Mouse (Mus musculus): ENCODE data around the gene Ctnna3. TPM values are rescaled to one million over a fixed set of nuclear protein-coding genes. Genes with fewer than 3 reads are reported as not detected.

Ctnna3 gene
- total and polyA plus RNA-seq, 3 experiments: not detected

- Histone ChIP-seq H3K27ac (ENCODE audit: control insufficient read depth, low read depth, low read length) (no peak overlapping the region), H3K9me3 (replicated peaks; ENCODE audit: insufficient read depth, low read length) (no peaks in the 10 kb centered on the region), H3K9ac (ENCODE audit: control insufficient read depth, low read depth, low read length, poor library complexity, severe bottlenecking) (no peak overlapping the region), H3K4me1 (ENCODE audit: control insufficient read depth in 1 of 2, insufficient read depth in 2 of 2, low read length in 2 of 2) (no peaks in the 10 kb centered on the region), H3K27me3 (ENCODE audit: control insufficient read depth in 1 of 2, insufficient read depth in 2 of 2, low read length in 2 of 2) (no peaks in the 10 kb centered on the region), H3K79me2 (ENCODE audit: control insufficient read depth, insufficient read depth, low read length, poor library complexity) (no peaks in the 10 kb centered on the region), H3K4me3 (ENCODE audit: control insufficient read depth in 1 of 2, insufficient read depth in 1 of 2, low read depth in 2 of 2, low read length in 2 of 2) (no peak overlapping the region), H3K36me3 (ENCODE audit: control insufficient read depth in 1 of 2, insufficient read depth in 2 of 2, low read length in 2 of 2) (no peaks in the 10 kb centered on the region)
- DNase-seq (ENCODE audit: low read depth, low spot score): no peak
- TF ChIP-seq GABPA (IDR thresholded peaks at IDR 0.05; ENCODE audit: low read depth, low read length): no peak
- no peak for TF ChIP-seq BHLHE40 (IDR thresholded peaks at IDR 0.05; ENCODE audit: borderline replicate concordance, low read depth, low read length)
Observed at GRCm38 (mm10) chr10:64041218-64041617, 611.3 kb downstream of the Ctnna3 start.

- Histone ChIP-seq H3K4me3 (ENCODE audit: control insufficient read depth in 1 of 2, insufficient read depth in 1 of 2, low read depth in 2 of 2, low read length in 2 of 2) (no peak overlapping the region), H3K27ac (ENCODE audit: control insufficient read depth, low read depth, low read length) (no peak overlapping the region), H3K9me3 (replicated peaks; ENCODE audit: insufficient read depth, low read length) (no peaks in the 10 kb centered on the region), H3K9ac (ENCODE audit: control insufficient read depth, low read depth, low read length, poor library complexity, severe bottlenecking) (no peak overlapping the region), H3K36me3 (ENCODE audit: control insufficient read depth in 1 of 2, insufficient read depth in 2 of 2, low read length in 2 of 2) (no peaks in the 10 kb centered on the region), H3K27me3 (ENCODE audit: control insufficient read depth in 1 of 2, insufficient read depth in 2 of 2, low read length in 2 of 2) (no peaks in the 10 kb centered on the region), H3K79me2 (ENCODE audit: control insufficient read depth, insufficient read depth, low read length, poor library complexity) (no peaks in the 10 kb centered on the region), H3K4me1 (ENCODE audit: control insufficient read depth in 1 of 2, insufficient read depth in 2 of 2, low read length in 2 of 2) (no peaks in the 10 kb centered on the region)
- no peak for DNase-seq (ENCODE audit: low read depth, low spot score)
- no peak for TF ChIP-seq E2F4 (IDR thresholded peaks at IDR 0.05; ENCODE audit: borderline replicate concordance, low read depth, low read length)
- TF ChIP-seq POLR2AphosphoS2 (IDR thresholded peaks at IDR 0.05; ENCODE audit: low read length): no peak
- no peak for TF ChIP-seq ZC3H11A (IDR thresholded peaks at IDR 0.05; ENCODE audit: low read depth, low read length)
- TF ChIP-seq SIN3A (IDR thresholded peaks at IDR 0.05; ENCODE audit: low read length): no peak
- TF ChIP-seq ETS1 (IDR thresholded peaks at IDR 0.05; ENCODE audit: low read depth, low read length): no peak
- TF ChIP-seq MAX (IDR thresholded peaks at IDR 0.05; ENCODE audit: low read length): no peak
- no peak for TF ChIP-seq TAL1 (IDR thresholded peaks at IDR 0.05; ENCODE audit: low read length)
- TF ChIP-seq GABPA (IDR thresholded peaks at IDR 0.05; ENCODE audit: low read depth, low read length): no peak
- no peak for TF ChIP-seq JUND (IDR thresholded peaks at IDR 0.05; ENCODE audit: low read depth, low read length)
- no peak for TF ChIP-seq KAT2A (conservative IDR thresholded peaks at IDR 0.05; ENCODE audit: low read depth, low read length)
- no peak for TF ChIP-seq HCFC1 (IDR thresholded peaks at IDR 0.05; ENCODE audit: low read depth, low read length)
- no peak for TF ChIP-seq MEF2A (IDR thresholded peaks at IDR 0.05; ENCODE audit: extremely low read depth, insufficient replicate concordance, low read depth, low read length, poor library complexity, severe bottlenecking)
- no peak for TF ChIP-seq RCOR1 (IDR thresholded peaks at IDR 0.05; ENCODE audit: low read depth, low read length)
Observed at GRCm38 (mm10) chr10:64041892-64042291, 612.0 kb downstream of the Ctnna3 start.

- H3K27ac ChIP-seq (ENCODE audit: control insufficient read depth, low read depth, low read length): no peak overlapping the region
- no peak for TF ChIP-seq TAL1 (IDR thresholded peaks at IDR 0.05; ENCODE audit: low read length)
- no peak for TF ChIP-seq BHLHE40 (IDR thresholded peaks at IDR 0.05; ENCODE audit: borderline replicate concordance, low read depth, low read length)
- TF ChIP-seq POLR2A (IDR thresholded peaks at IDR 0.05; ENCODE audit: control insufficient read depth in 1 of 2, insufficient read depth in 1 of 2, low read depth in 1 of 2, low read length in 2 of 2, poor library complexity in 1 of 2): no peak
- no peak for TF ChIP-seq MYB (IDR thresholded peaks at IDR 0.05; ENCODE audit: low read depth, low read length)
- no peak for TF ChIP-seq ELF1 (IDR thresholded peaks at IDR 0.05; ENCODE audit: low read depth, low read length)
- no peak for TF ChIP-seq ZMIZ1 (IDR thresholded peaks at IDR 0.05; ENCODE audit: low read depth, low read length)
- TF ChIP-seq SIN3A (IDR thresholded peaks at IDR 0.05; ENCODE audit: low read length): no peak
- no peak for TF ChIP-seq MAX (IDR thresholded peaks at IDR 0.05; ENCODE audit: low read length)
- no peak for TF ChIP-seq MXI1 (IDR thresholded peaks at IDR 0.05; ENCODE audit: low read depth, low read length)
- no peak for TF ChIP-seq ZKSCAN1 (IDR thresholded peaks at IDR 0.05; ENCODE audit: low read depth, low read length)
- TF ChIP-seq TBP (IDR thresholded peaks at IDR 0.05; ENCODE audit: low read depth, low read length): no peak
- TF ChIP-seq ZNF384 (IDR thresholded peaks at IDR 0.05; ENCODE audit: low read depth, low read length): no peak
- TF ChIP-seq USF2 (IDR thresholded peaks at IDR 0.05; ENCODE audit: borderline replicate concordance in 1 of 2, insufficient read depth in 1 of 2, low read depth in 1 of 2, low read length in 2 of 2): no peak
- TF ChIP-seq E2F4 (IDR thresholded peaks at IDR 0.05; ENCODE audit: borderline replicate concordance, low read depth, low read length): no peak
- no peak for TF ChIP-seq ETS1 (IDR thresholded peaks at IDR 0.05; ENCODE audit: low read depth, low read length)
- no peak for TF ChIP-seq RAD21 (IDR thresholded peaks at IDR 0.05; ENCODE audit: low read depth, low read length)
- no peak for TF ChIP-seq TCF12 (IDR thresholded peaks at IDR 0.05; ENCODE audit: low read depth, low read length)
- TF ChIP-seq UBTF (IDR thresholded peaks at IDR 0.05; ENCODE audit: borderline replicate concordance, insufficient read depth, low read depth, low read length): no peak
Observed at GRCm38 (mm10) chr10:64049151-64049550, 619.3 kb downstream of the Ctnna3 start.

More at GRCm38 (mm10) chr10:64049151-64049550, 619.3 kb downstream of the Ctnna3 start:
- H3K4me3 ChIP-seq (ENCODE audit: control insufficient read depth in 1 of 2, insufficient read depth in 1 of 2, low read depth in 2 of 2, low read length in 2 of 2): no peak overlapping the region
- no peak overlapping the region for H3K9ac ChIP-seq (ENCODE audit: control insufficient read depth, low read depth, low read length, poor library complexity, severe bottlenecking)
- no peaks in the 10 kb centered on the region for H3K79me2 ChIP-seq (ENCODE audit: control insufficient read depth, insufficient read depth, low read length, poor library complexity)
- no peak for DNase-seq (ENCODE audit: low read depth, low spot score)
- no peaks in the 10 kb centered on the region for H3K36me3 ChIP-seq (ENCODE audit: control insufficient read depth in 1 of 2, insufficient read depth in 2 of 2, low read length in 2 of 2)
- no peaks in the 10 kb centered on the region for H3K9me3 ChIP-seq (replicated peaks; ENCODE audit: insufficient read depth, low read length)
- H3K4me1 ChIP-seq (ENCODE audit: control insufficient read depth in 1 of 2, insufficient read depth in 2 of 2, low read length in 2 of 2): no peaks in the 10 kb centered on the region
- no peaks in the 10 kb centered on the region for H3K27me3 ChIP-seq (ENCODE audit: control insufficient read depth in 1 of 2, insufficient read depth in 2 of 2, low read length in 2 of 2)
